Mouse (Mus musculus): ENCODE results near the gene Arhgef33. TPM values are rescaled to one million over a fixed set of nuclear protein-coding genes. Genes with fewer than 3 reads are reported as not detected.

Gene Arhgef33
- polyA plus RNA-seq, 1 experiment from 2014 or later = 0.82 TPM

DNA sequence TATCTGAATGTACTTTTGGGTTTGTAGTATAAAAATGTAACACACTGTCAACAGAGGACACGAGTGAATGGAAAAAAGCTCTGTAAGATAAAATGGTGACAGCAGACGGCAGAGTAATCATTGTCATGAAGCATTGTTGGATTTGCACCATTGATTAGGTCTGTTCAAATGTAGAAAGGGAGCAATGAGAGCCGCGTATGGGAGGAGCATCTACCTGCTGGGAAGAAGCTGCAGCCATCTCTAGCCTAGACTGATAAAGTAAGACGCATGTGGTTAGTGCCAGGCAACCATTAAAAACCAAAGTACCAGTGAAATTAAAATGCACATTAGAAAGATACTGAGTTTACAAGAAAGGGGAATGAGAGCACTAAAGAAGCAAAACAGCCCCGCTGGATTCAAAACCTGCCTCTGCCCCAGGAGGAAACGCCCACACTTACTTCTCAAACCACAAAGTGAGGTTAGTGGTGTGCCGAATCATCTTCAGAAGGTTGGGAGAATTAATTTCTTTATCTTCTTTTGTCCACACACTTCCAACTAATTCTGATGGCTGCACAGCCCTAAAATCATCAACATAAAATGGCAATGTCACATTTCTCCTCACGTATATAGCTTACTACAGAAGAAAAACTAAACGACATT lies 111.5 kb downstream of the Arhgef33 start:
- Histone ChIP-seq H3K4me3 (no peak overlapping the region), H3K4me1 (no peaks in the 10 kb centered on the region), H3K9me3 (no peaks in the 10 kb centered on the region), H3K36me3 (peaks cover 47% of the 10 kb centered on the region), H3K27ac (no peak overlapping the region), H3K27me3 (no peaks in the 10 kb centered on the region), H3K4me2 (no peak overlapping the region), H3K9ac (no peak overlapping the region)
- no peak for ATAC-seq (ENCODE audit: borderline replicate concordance, extremely low read depth, low FRiP score, low TSS enrichment)
- 88% methylated on average over 10 of the region's 10 CpGs for WGBS

DNA sequence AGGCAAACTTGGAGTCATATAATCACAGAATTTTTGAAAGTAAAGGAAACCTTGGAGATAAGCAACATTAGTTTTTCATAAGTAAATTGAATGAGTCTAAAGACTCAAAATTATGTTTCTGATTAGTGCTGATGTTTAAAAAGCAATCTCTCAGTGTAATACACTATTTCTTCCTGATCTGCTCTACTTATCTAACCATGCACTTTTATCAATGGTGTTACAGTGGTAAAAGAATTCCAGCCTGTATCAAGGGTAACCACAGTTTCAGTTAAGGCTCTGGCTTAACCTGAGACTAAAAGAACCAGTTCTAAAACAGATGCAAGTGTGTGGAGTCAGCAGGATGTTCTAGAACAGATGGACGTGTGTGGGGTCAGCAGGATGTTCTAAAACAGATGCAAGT lies 113.8 kb downstream of the Arhgef33 start:
- Histone ChIP-seq H3K4me3 (no peak overlapping the region), H3K4me2 (no peak overlapping the region), H3K4me1 (no peaks in the 10 kb centered on the region), H3K27me3 (no peaks in the 10 kb centered on the region), H3K36me3 (peaks cover 35% of the 10 kb centered on the region), H3K27ac (no peak overlapping the region), H3K9me3 (no peaks in the 10 kb centered on the region), H3K9ac (no peak overlapping the region)
- no peak for ATAC-seq (ENCODE audit: borderline replicate concordance, extremely low read depth, low FRiP score, low TSS enrichment)
- 92% methylated on average over 1 of the region's 1 CpGs for WGBS

DNA sequence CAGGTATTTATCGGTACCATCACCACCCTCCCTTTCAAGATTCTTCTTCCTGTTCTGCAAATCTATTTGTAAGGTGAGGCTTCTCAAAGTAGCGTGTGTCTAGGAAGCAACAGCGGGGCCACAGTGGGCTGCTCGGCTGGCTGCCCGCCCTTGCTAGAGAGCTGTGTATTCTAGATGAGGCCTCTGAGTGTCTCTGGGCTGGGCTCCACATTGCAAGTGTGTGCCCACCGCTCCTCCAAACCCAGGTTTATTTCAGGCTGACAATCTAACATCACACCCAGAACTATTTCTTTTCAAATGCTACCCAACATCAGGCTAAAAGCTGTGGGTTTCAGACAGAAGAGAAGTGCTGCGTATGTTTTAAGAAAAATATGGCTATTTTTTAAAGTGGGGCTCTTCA lies 119.0 kb downstream of the Arhgef33 start:
- Histone ChIP-seq H3K27me3 (no peaks in the 10 kb centered on the region), H3K27ac (no peak overlapping the region), H3K36me3 (peaks cover 18% of the 10 kb centered on the region), H3K4me3 (no peak overlapping the region), H3K9me3 (no peaks in the 10 kb centered on the region), H3K4me2 (no peak overlapping the region), H3K9ac (no peak overlapping the region), H3K4me1 (no peaks in the 10 kb centered on the region)
- no peak for ATAC-seq (ENCODE audit: borderline replicate concordance, extremely low read depth, low FRiP score, low TSS enrichment)
- 85% methylated on average over 7 of the region's 7 CpGs for WGBS

DNA sequence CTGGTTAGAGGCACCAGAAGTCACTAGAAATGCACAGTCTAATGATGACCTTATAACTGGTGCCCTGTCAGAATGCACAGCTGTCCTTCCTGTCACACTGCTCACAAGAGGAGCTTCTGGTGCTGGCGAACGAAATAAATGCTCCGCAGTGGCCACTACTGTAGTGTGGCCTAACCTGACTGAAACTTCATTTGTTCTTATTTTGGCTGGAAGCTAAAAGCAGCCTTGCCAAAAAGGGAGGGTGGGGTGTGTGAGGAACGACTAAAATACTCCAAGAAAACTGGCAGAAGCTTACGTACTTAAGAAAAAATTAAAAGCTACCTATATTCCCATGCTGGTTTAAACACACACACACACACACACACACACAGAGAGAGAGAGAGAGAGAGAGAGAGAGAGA lies 119.7 kb downstream of the Arhgef33 start:
- no peak for ATAC-seq (ENCODE audit: borderline replicate concordance, extremely low read depth, low FRiP score, low TSS enrichment)
- Histone ChIP-seq H3K4me1 (no peaks in the 10 kb centered on the region), H3K36me3 (peaks cover 18% of the 10 kb centered on the region), H3K27ac (no peak overlapping the region), H3K27me3 (no peaks in the 10 kb centered on the region), H3K9me3 (no peaks in the 10 kb centered on the region), H3K4me3 (no peak overlapping the region), H3K9ac (no peak overlapping the region), H3K4me2 (no peak overlapping the region)
- WGBS = 63% methylated on average over 5 of the region's 5 CpGs

DNA sequence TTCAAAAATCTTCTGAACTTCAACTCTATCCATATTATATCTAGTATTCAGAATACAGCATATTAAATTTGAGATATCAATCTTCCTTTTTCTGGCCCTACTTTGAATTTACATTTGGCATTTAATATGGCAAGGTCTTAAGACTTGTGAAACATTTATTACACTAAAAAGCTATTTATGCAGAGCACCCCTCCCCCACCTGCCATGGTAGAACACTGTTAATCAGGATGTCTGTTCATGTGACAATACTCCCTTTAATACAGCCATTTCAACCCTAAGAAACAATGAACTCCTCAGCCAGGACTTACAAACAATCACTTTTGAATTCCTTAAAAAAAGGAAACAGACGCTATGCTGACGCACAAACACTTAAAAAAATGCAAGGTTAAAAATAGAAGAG lies 120.8 kb downstream of the Arhgef33 start:
- H3K36me3 ChIP-seq = peaks cover 14% of the 10 kb centered on the region
- no peak overlapping the region for H3K27ac ChIP-seq
- H3K27me3 ChIP-seq = no peaks in the 10 kb centered on the region
- no peaks in the 10 kb centered on the region for H3K4me1 ChIP-seq
- ATAC-seq (ENCODE audit: borderline replicate concordance, extremely low read depth, low FRiP score, low TSS enrichment) = no peak
- 53% methylated on average over 2 of the region's 2 CpGs for WGBS
- no peak overlapping the region for H3K4me2 ChIP-seq
- no peak overlapping the region for H3K4me3 ChIP-seq
- no peaks in the 10 kb centered on the region for H3K9me3 ChIP-seq
- H3K9ac ChIP-seq = no peak overlapping the region

DNA sequence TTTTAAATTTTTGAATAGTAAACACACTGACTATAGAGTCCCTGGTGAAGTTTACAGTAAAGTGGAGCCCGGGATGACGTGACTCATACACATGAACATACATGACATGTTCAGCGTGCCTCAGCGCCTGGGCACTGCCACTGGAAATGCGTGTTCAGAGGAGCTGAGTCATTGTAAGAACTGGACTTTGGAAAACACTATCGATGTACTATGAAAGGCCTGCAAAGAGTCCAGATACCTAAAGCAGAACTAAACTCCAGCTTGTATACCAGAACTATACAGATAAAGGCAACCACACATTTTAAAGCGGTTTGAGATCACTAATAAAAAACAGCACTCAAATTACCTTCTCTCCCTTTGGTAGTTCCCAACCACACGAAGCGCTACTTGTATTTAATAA lies 124.8 kb downstream of the Arhgef33 start:
- Histone ChIP-seq H3K4me3 (no peak overlapping the region), H3K9ac (no peak overlapping the region), H3K4me2 (no peak overlapping the region), H3K27ac (no peak overlapping the region), H3K27me3 (no peaks in the 10 kb centered on the region), H3K36me3 (peaks cover 20% of the 10 kb centered on the region), H3K4me1 (no peaks in the 10 kb centered on the region), H3K9me3 (no peaks in the 10 kb centered on the region)
- 93% methylated on average over 9 of the region's 9 CpGs for WGBS
- ATAC-seq (ENCODE audit: borderline replicate concordance, extremely low read depth, low FRiP score, low TSS enrichment) = no peak

DNA sequence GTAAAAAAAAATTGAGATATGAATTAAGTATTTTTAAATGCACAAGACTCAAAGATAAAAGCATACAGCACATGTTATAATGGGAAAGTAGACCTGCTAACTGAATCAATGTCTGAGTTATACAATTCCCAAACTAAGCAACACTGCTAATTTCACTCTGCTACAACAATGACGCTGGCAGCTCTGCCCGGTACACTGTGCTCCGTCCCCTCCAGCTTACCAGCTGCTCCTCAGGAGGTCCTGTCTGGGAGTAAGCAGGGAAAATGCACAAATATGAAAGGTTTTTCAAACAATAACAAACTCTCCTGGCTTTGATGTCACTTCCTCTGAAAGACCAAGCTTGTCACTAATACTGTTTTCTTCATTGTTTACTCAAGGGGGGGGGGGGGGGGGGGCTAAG lies 127.2 kb downstream of the Arhgef33 start:
- no peak for ATAC-seq (ENCODE audit: borderline replicate concordance, extremely low read depth, low FRiP score, low TSS enrichment)
- Histone ChIP-seq H3K4me3 (no peak overlapping the region), H3K27ac (no peak overlapping the region), H3K27me3 (no peaks in the 10 kb centered on the region), H3K9ac (no peak overlapping the region), H3K4me1 (no peaks in the 10 kb centered on the region), H3K36me3 (peaks cover 24% of the 10 kb centered on the region), H3K9me3 (no peaks in the 10 kb centered on the region), H3K4me2 (no peak overlapping the region)
- WGBS = 76% methylated on average over 3 of the region's 3 CpGs

DNA sequence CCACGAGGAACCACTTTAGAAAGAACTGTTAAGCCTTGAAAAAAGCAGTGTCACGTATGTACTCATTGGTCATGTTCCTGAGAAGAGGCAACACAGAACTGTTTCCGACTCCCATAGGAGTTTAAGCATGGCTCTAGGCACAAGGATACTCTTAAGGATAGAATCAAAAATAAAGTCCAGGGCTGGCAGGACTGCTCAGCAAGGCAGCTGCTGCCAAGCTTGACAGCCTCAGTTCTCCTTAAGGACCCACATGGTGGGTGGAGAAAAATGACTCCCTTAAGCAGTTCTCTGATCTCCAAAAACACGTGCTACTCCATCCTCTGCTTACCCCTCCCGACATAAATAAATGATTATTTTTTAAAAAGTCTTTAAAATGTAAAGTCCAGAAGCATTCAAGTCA lies 128.5 kb downstream of the Arhgef33 start:
- Histone ChIP-seq H3K9me3 (no peaks in the 10 kb centered on the region), H3K4me3 (no peak overlapping the region), H3K27ac (no peak overlapping the region), H3K4me1 (no peaks in the 10 kb centered on the region), H3K27me3 (no peaks in the 10 kb centered on the region), H3K36me3 (peaks cover 22% of the 10 kb centered on the region), H3K4me2 (no peak overlapping the region), H3K9ac (no peak overlapping the region)
- 79% methylated on average over 5 of the region's 5 CpGs for WGBS
- no peak for ATAC-seq (ENCODE audit: borderline replicate concordance, extremely low read depth, low FRiP score, low TSS enrichment)

DNA sequence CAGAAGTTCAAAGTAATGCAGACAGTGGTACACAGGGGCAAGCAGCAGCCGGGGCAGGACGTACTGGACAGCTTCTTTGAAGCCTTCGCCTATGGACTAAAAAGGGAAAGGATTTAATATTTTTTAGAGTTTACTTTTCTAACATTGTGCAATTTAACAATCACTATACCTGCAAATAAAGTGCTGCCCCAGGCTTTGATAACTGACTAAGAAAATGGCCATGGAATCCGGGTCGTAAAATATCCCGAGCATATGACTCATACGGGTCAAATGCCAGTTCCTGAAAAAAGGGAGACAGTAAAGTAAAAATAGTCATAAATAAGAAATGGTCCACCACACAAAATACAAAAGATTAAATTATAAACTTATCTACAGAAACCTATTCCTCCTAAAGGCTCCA lies 138.2 kb downstream of the Arhgef33 start:
- Histone ChIP-seq H3K36me3 (peaks cover 39% of the 10 kb centered on the region), H3K9me3 (no peaks in the 10 kb centered on the region), H3K9ac (no peak overlapping the region), H3K27me3 (no peaks in the 10 kb centered on the region), H3K4me2 (no peak overlapping the region), H3K4me3 (no peak overlapping the region), H3K4me1 (no peaks in the 10 kb centered on the region), H3K27ac (no peak overlapping the region)
- ATAC-seq (ENCODE audit: borderline replicate concordance, extremely low read depth, low FRiP score, low TSS enrichment) = no peak
- WGBS = 85% methylated on average over 7 of the region's 7 CpGs

DNA sequence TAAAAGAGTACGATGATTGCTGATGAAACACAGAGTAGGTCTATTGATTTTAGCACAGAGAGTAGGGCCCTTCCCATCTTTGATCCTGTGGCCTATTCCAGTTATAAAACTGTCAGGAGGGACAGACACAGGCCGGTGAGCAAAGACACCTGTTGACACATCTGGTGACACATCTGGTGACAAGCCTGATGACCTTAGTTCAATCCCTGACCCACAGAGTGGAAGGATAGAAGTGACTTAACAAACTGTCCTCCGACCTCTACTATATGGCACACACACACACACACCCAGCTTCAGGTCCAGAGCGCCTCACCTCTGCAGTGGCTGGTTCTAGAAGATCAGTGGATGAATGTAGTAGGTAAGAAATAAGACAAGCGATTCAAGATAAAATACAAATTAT lies 139.3 kb downstream of the Arhgef33 start:
- Histone ChIP-seq H3K9ac (no peak overlapping the region), H3K9me3 (no peaks in the 10 kb centered on the region), H3K27ac (no peak overlapping the region), H3K4me1 (no peaks in the 10 kb centered on the region), H3K4me3 (no peak overlapping the region), H3K4me2 (no peak overlapping the region), H3K27me3 (no peaks in the 10 kb centered on the region), H3K36me3 (peaks cover 42% of the 10 kb centered on the region)
- ATAC-seq (ENCODE audit: borderline replicate concordance, extremely low read depth, low FRiP score, low TSS enrichment) = no peak
- 88% methylated on average over 5 of the region's 5 CpGs for WGBS

Other genes with a start within 250 kb of the Arhgef33 start
- 78.6 and 80.0 TPM in 2 replicates for gene Hnrnpll, start 245.1 kb upstream of the Arhgef33 start, polyA plus RNA-seq (2015; fragmentation: Nextera tagmentation; extraction: Ambion mirVana)
- gene Galm, start 179.9 kb upstream of the Arhgef33 start, polyA plus RNA-seq (2015; fragmentation: Nextera tagmentation; extraction: Ambion mirVana) = 17.7 and 19.4 TPM in 2 replicates
- gene Srsf7, start 100.1 kb upstream of the Arhgef33 start, polyA plus RNA-seq (2015; fragmentation: Nextera tagmentation; extraction: Ambion mirVana) = 633 and 646 TPM in 2 replicates
- 0.10 and 0.11 TPM in 2 replicates for gene Ttc39d, start 99.9 kb upstream of the Arhgef33 start, polyA plus RNA-seq (2015; fragmentation: Nextera tagmentation; extraction: Ambion mirVana)
- gene Gemin6, start 83.0 kb upstream of the Arhgef33 start, polyA plus RNA-seq (2015; fragmentation: Nextera tagmentation; extraction: Ambion mirVana) = 42.7 and 46.1 TPM in 2 replicates
- 34.1 and 35.7 TPM in 2 replicates for gene Morn2, start 17.2 kb upstream of the Arhgef33 start, polyA plus RNA-seq (2015; fragmentation: Nextera tagmentation; extraction: Ambion mirVana)
- 13.9 and 15.6 TPM in 2 replicates for gene Dhx57, start 16.9 kb upstream of the Arhgef33 start, polyA plus RNA-seq (2015; fragmentation: Nextera tagmentation; extraction: Ambion mirVana)
- gene Gm10190, start 66.1 kb downstream of the Arhgef33 start, polyA plus RNA-seq (2015; fragmentation: Nextera tagmentation; extraction: Ambion mirVana) = 1.2 and 2.0 TPM in 2 replicates
- 4.5 TPM in 2 replicates for gene Sos1, start 173.0 kb downstream of the Arhgef33 start, polyA plus RNA-seq (2015; fragmentation: Nextera tagmentation; extraction: Ambion mirVana)

Data from lung, embryonic 15.5 days (tissue).